ENCODE assay signal across 24 mouse cellular contexts in genomic region chr5:76175051-76175450, GRCm38 (mm10).
"Had no signal": no experiment of that assay in that cellular context is flagged by ENCODE, and none has a peak within 500 bp of the region (broad histone marks: within the 10 kb centered on the region; RNA-seq: fewer than 3 reads in every experiment).

No protein-coding gene starts in this region.

- ATAC-seq: hindbrain, postnatal 0 days; intestine, embryonic 16.5 days; liver, embryonic 12.5 days had no signal

- H3K36me3 ChIP-seq: heart, embryonic 10.5 days; heart, embryonic 12.5 days; hindbrain, embryonic 13.5 days; hindbrain, embryonic 15.5 days; kidney, embryonic 15.5 days; limb, embryonic 13.5 days; limb, embryonic 15.5 days; liver, embryonic 12.5 days had no signal

- H3K27me3 ChIP-seq: heart, embryonic 12.5 days; hindbrain, embryonic 13.5 days; hindbrain, embryonic 15.5 days; kidney, embryonic 15.5 days; limb, embryonic 13.5 days; limb, embryonic 15.5 days had no signal

- H3K9me3 ChIP-seq: heart, embryonic 10.5 days; heart, embryonic 12.5 days; hindbrain, embryonic 13.5 days; hindbrain, embryonic 15.5 days; kidney, embryonic 15.5 days; limb, embryonic 13.5 days; limb, embryonic 15.5 days; liver, embryonic 12.5 days had no signal

- H3K4me1 ChIP-seq: hindbrain, embryonic 13.5 days; hindbrain, embryonic 15.5 days had no signal

- H3K27ac ChIP-seq: gastrocnemius, adult 2 months; heart, embryonic 10.5 days; hindbrain, embryonic 13.5 days; hindbrain, embryonic 15.5 days; hindbrain, postnatal 0 days; kidney, embryonic 15.5 days; kidney, postnatal 0 days; limb, embryonic 13.5 days; limb, embryonic 15.5 days; liver, embryonic 12.5 days had no signal

- DNase-seq: gastrocnemius, adult 2 months; gastrocnemius, postnatal 10 days; gastrocnemius, postnatal 25 days; heart, postnatal 14 days; heart, postnatal 36 days; kidney, adult 11 months; kidney, adult 2 months; kidney, adult 9 months; kidney, postnatal 14 days; kidney, postnatal 36 days; layer of hippocampus, adult 9-11 months; layer of hippocampus, postnatal 36 days; left cerebral cortex, postnatal 4 days had no signal

- H3K4me3 ChIP-seq: gastrocnemius, adult 2 months; heart, embryonic 10.5 days; heart, embryonic 12.5 days; hindbrain, embryonic 13.5 days; hindbrain, embryonic 15.5 days; kidney, embryonic 15.5 days; limb, embryonic 13.5 days; limb, embryonic 15.5 days; liver, embryonic 12.5 days had no signal
